Mouse (Mus musculus) brown adipose tissue, adult 24 weeks (tissue): Measurements from ENCODE around the gene Hoxb5. TPM values are rescaled to one million over a fixed set of nuclear protein-coding genes. Genes with fewer than 3 reads are reported as not detected.
A peak's percentile ranks its signal among the peaks of the same experiment; 100 is the strongest.

Source experiments
- H3K27ac ChIP-seq: fragments of 200-500 bp; replicated peaks from 2 replicates; pipeline ENCODE4 v1.5.1; 2012; ENCODE audit warnings: low read depth, mild to moderate bottlenecking, low read length
- H3K4me1 ChIP-seq: fragments of 200-500 bp; 2 replicates; pipeline ENCODE4 v1.6.1; 2012; ENCODE audit warnings: low read length, mixed read lengths; ENCODE audit not compliant: control insufficient read depth, insufficient read depth, insufficient read length
- H3K4me3 ChIP-seq: fragments of 200-500 bp; 2 replicates; pipeline ENCODE4 v1.5.1; 2012; ENCODE audit warnings: low read depth, mild to moderate bottlenecking, low read length, moderate library complexity; ENCODE audit not compliant: insufficient read depth
- polyA plus RNA-seq: library from polyadenylated mRNA; stranded (reverse); fragments of >200 nt; gene quantifications from 2 replicates; pipeline ENCODE4 v1.2.4, GENCODE M21; 2012; ENCODE audit not compliant: missing spikeins, insufficient read depth, insufficient read length

Hoxb5 gene
- polyA plus RNA-seq, 1 experiment: 1.1 TPM

DNA sequence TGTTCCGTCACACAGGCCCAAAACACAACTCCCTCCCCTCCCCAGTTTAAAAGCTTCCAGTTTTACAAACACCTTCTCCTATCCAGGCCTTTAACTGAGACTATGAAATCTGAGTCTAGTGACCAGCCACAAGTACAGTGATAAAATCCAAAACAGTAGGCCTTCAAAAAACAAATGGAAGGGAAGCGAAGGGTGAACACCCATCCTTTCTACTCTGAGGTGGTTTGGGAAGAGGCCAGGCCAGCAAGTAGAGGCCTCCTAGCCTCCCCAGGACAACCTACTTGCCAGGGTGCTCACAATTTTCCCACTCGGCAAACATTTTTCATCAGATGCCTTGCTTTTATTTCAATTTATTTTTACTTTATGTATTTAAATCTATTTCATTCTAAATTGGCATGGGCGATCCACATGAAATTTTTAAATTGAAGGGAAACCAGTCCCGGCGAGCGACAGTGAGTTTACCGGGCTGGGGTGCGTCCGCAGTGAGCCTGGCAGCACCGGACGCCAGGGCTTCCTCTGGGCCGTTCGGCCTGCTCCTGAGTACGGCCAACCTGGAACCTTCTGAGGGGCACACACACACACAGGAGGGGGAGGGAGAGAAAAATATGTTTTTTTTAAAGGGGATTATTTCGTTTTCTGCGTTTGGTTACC is 12.3 kb upstream of the Hoxb5 start:
- Histone ChIP-seq H3K4me1 (no peaks in the 10 kb centered on the region), H3K4me3 (peak overlapping the region; percentile 17; the same call in 1 of the 2 replicates), H3K27ac (peak overlapping the region; percentile 69)

DNA sequence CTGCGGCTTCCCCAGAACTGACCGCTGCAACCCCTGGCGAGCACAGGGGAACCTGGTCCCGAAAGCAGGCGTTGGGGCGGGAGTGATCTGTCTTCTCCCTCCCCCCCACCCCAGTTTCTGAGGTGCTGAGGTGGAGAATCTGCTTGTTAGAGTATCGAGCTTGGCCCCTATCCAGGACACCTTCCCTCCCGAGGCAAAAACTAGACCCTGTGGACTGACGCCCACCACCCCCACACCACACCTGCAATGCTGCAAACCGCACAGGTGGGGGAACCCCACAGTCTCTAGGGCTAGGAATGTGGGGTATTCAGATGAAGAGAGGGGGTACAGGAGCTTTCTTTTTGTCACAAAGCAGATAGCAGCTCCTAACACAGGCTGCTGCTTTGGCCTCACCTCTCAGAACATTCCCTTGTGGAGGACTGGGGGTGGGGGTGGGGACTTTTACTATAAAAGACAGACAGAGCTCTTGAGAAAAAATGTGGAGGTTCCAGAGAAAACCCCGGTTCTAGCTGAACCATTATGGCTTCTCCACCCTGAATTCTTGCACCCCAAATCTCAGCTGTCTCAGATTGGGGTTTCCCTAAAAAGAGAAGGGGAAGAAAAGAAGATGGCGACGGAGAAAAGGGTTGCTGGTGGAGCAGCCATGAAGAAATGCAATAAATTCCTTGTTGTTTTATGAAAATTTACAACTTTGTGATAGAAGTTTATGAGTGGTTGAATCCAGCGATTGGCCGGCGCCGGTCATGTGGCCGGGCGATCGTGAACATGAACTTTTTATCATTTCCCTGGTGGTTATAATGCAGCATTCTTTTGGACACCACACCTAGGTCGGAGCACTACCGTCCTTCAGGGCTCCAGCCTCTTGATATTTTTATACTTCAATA is 11.2 kb upstream of the Hoxb5 start, which contains the start of gene Hoxb6:
Gene Hoxb6 (plus strand): TSS at position 796 of the 884 bp plus-strand sequence.
- H3K27ac ChIP-seq: peak within 1 kb of the TSS; percentile 69
- no peaks in the 10 kb centered on the region for H3K4me1 ChIP-seq
- H3K4me3 ChIP-seq: peak within 1 kb of the TSS; percentile 67

DNA sequence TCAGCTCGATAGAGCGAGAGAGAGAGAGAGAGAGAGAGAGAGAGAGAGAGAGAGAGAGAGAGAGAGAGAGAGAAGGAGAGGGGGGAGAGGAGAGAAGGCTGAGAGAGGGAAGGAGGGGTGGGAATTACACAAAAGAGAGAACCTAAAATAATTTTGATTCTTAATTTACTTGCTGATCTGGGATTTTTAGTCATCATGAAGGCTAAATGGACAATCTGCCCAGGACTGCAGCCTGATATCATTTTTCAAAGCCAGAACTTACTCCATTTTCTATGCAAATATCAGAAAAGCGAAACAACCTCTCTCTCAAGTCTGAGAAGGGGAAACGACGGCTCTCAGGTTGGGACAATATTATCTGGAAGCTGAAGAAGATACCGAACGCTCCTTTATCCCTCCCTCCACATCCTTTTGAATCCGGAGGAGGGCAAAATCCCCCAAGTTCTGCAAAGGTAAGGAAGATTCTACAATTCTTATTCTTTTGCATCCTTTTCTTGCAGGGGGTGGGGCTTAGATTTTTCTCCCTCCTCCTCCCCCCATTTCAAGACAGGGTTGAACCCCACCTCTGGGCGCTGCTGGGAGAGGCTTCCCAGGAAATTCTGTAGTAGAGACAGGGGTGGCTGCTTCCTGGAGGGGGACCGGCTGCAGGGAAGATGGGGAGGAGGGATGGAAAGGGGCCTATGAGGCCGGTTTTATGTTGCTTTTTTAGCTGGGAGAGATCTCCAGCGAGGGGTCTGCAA is 10.4 kb upstream of the Hoxb5 start:
- Histone ChIP-seq H3K4me1 (no peaks in the 10 kb centered on the region), H3K27ac (peak overlapping the region; percentile 66), H3K4me3 (peak overlapping the region; percentile 67)

DNA sequence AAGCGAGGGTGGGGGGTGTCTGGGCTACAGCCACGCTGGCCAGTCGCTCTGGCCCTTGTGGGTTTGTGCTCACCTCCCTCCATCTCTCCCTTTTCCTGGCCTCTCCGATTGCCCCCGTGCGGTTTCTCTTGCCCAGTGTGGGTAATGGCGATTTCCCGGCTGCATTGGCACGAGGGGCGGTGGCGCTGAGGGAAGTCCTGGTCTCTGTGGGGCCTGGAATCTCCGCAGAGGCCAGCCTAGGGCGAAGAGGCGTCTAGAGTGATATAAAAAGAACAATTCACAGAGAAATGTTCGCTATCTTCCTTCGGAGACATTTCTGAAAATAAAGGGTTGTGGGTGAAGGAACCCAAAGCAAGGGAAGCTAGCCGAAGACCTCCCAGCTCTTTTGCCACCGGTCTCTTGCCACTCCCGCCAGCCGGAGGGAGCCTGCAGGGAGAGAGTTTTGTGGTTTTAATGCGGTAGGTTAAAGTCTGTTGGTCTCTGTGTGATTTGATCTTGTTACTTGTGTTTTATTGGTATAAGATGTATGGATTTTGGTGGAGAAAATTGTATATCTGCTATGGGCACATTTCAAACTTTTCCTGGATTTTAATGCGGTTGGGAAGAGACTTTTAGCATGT is 9.7 kb upstream of the Hoxb5 start:
- no peaks in the 10 kb centered on the region for H3K4me1 ChIP-seq
- H3K27ac ChIP-seq: peak overlapping the region; percentile 55

DNA sequence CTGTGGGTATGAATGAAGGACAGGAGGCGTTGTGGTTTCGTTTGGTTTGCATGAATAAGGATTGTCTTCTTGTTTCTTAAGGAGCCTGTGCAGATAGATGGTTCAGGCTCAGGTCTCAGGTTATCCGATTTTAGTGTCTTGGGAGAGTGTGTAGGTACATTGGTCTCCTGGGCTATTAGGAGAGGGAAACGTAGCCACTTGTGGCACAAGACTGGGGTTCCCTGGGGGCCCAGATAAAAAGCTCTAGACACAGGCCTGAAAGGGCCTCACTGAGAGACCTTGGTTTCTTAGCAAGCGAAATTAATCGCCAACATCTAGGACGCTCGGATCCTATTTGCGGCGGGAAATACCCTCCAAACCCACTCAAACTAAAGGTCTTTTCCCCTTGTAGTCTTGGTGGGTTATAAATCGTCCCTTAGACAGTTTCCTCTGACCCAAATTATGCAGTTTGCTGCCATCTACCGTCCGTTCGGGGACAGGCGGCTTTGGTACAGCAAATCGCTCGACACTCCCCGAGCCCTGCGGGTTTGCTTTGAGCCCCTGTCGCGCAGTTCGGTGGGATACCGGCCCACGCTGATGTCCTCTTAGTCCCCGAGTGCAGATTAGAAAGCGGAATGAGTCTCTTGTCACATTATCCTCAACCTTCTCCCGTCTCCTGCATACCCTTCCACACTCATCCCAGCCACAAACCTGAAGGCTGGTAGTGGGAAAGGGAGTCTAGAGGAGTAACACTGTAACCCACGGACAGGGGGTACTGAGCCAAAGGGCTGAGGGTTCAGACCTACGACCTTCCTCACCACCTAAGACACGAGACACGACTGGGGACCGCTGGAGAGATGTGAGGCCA is 8.7 kb upstream of the Hoxb5 start:
- Histone ChIP-seq H3K4me3 (peak overlapping the region; percentile 67), H3K27ac (0 out of 2 replicates have a peak overlapping the region, but pooled peaks have one; percentile 9), H3K4me1 (no peaks in the 10 kb centered on the region)

More for the DNA sequence above, 9.7 kb upstream of the Hoxb5 start:
- H3K4me3 ChIP-seq: peak overlapping the region; percentile 67

DNA sequence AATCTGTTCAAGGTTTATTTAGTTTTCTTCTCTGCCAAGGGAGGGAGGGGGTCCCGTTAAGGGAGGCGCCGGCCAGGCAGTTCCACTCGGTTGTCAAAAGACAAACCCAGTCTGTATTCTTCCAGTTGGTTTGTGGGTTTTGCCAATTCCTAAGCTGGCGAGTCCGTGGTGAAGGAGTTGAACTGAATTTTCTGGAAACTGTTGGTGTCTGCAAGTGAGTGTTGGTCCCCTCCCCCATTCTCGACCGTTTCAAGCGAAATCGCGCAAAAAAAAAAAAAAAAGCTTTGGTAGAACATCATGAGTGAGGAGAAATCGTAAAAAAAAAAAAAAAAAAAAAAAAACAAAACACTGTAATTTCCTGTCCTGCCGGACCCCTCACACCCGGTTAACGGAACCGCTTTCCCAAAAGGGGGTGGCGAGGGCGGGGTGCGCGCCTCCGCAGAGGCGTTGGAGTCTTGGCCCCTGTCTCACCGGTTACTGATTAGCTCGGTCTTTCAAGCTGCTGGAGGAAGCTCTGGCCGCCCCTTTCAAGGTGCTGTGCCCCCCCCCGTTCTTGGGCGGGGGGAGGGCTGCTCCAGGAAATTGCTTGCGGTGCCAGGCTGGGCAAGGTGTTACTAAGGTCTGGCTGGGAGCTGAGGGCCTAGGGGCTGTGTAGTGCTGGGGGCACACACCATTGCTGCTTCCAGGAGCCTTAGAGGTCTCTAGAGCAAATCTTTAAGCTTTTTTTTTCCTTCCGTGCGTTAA is 7.9 kb upstream of the Hoxb5 start:
- peak overlapping the region; percentile 47 for H3K4me3 ChIP-seq
- H3K27ac ChIP-seq: no peak overlapping the region
- no peaks in the 10 kb centered on the region for H3K4me1 ChIP-seq

DNA sequence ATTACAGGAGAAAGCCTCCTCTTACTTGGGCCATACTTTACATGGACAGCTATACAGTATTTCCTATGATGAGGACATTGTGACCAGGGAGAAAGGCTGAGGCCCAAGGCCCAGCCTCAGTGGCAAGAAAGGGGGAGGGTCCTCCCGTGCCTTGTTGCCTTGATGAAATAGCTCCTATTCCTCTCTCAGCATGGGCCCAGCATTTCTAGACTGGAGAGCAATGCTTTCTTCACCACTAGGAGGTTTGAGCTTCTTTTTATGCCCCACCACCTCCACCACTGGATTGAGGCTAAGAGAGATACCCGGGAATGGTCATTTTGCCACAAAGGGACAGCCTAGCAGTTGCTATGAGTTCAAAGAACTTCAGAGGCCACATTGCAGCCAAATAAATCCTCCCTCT is 6.1 kb upstream of the Hoxb5 start:
- Histone ChIP-seq H3K4me1 (no peaks in the 10 kb centered on the region), H3K4me3 (no peak overlapping the region), H3K27ac (no peak overlapping the region)

DNA sequence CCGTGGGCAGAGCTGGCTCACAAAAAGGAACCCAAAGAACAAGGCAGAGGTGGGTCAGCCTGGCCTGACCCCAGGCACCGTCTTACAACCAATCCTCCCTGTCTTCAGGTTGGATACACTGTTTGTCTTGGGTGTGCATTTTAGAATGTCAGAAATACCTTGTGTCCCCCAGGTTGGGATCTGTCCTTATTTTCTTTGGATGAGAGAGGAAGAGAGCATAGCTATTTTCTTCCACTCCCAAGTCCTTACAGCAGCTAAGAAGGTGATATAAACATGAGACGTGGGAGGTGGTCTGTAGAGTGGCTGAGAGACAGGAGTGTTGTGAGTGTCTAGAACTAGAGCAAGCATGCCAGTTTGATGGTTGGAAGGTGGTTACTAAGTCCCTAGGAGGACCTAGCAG is 5.7 kb upstream of the Hoxb5 start:
- Histone ChIP-seq H3K4me3 (no peak overlapping the region), H3K4me1 (no peaks in the 10 kb centered on the region), H3K27ac (no peak overlapping the region)

DNA sequence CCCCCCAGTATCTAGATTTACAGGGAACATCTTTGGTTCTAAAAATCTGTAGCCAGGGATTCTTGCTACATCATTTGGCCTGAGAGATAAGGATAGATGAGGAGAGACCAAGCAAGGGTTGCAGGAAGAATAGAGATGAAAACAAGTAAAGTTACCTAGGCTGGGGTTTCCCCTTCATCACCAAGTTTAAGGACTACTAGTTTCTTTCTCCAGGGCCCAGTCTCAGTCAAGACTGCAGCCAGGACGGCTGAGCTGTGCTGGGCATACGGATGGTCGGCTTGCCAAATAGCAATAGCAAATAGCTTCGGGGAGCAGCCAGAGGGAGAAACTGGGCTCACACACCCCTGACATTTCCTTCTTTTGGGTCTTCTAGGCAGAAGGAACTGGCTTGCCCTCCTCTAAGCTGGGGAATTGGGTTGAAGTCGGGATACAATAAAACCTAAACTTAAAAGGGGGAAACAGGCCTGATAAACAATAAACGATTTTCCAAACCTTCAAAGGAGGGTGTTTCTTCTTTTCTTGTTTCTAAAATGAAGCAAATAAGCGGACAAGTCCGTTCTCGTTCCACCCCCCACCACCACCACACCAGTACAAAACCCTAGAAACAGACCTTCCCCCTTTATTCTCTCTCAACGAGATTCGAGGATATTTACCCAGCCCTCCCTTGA is 5.0 kb upstream of the Hoxb5 start:
- Histone ChIP-seq H3K4me1 (no peaks in the 10 kb centered on the region), H3K27ac (no peak overlapping the region), H3K4me3 (no peak overlapping the region)

DNA sequence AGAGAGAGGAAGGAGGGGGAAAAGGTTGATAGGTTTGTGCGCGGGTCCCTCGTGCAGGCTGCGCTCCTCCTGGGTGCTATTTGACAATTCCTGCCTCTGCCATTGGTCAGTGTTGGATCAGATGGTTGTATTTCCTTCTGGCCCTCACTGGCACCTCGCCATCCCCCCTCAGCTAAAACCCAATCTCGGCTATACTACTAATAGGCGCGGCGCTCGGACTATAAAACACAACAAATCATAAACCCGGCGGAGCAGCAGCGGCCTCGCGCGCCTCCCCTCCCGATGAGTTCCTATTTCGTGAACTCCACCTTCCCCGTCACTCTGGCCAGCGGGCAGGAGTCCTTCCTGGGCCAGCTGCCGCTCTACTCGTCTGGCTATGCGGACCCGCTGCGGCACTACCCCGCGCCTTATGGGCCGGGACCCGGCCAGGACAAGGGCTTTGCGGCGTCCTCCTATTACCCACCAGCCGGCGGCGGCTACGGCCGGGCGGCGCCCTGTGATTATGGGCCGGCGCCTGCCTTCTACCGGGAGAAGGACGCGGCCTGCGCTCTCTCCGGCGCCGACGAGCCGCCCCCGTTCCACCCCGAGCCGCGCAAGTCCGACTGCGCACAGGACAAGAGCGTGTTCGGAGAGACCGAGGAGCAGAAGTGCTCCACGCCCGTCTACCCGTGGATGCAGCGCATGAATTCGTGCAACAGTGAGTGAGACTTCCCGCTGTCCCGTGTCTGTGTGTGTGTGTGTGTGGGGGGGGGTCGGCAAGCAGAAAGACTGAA is 4.1 kb upstream of the Hoxb5 start:
- peak overlapping the region; percentile 74 for H3K4me3 ChIP-seq
- no peaks in the 10 kb centered on the region for H3K4me1 ChIP-seq
- H3K27ac ChIP-seq: 0 out of 2 replicates have a peak overlapping the region, but pooled peaks have one; percentile 11

DNA sequence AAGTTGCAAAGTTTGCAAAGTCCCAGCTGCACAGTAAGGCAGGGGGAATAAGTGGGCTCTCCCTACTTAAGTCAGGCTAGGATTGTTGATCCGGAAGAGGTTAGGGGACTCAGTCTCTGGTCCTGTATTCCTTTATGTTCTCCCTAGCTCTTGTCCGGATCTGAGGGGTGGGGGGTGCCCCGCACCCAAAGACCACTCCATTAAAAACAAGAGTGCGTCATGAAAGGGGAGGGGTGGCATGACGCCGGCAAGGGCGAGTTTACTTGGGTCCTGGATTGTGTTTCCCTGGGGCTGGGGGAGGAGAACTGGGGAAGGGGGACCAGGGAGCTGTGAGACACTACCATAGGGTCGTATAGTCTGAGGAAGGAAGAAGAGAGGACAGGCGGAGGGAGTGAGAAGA is 3.4 kb upstream of the Hoxb5 start:
- Histone ChIP-seq H3K4me3 (peak overlapping the region; percentile 74), H3K4me1 (no peaks in the 10 kb centered on the region), H3K27ac (no peak overlapping the region)

DNA sequence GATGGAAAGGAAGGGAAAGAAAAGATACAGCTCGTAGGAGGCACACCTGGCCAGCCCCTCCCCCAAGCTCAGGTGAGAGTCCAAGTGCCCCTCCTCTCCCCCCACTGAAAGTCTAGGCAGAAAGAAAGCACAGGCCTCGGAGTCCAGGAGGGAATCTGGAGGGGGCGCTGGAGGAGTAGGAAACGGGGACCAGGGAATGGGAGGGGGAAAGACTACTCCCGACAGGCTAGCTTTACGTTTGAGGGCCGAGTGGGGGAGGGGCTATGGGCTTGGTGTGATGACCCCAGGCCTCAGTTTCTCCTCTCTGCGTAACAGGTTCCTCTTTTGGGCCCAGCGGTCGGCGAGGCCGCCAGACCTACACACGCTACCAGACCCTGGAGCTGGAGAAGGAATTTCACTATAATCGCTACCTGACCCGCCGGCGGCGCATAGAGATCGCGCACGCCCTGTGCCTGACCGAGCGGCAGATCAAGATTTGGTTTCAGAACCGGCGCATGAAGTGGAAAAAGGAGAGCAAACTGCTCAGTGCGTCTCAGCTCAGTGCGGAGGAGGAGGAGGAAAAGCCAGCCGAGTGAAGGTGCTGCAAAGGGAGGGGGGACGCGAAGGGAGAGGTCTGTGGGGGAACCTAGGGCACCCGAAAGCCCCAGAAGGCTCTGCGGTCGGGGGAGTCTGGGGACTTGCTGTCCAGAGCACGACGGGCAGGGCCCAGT is 2.6 kb upstream of the Hoxb5 start:
- no peak overlapping the region for H3K27ac ChIP-seq

More for the DNA sequence above, 2.6 kb upstream of the Hoxb5 start:
- Histone ChIP-seq H3K4me1 (no peaks in the 10 kb centered on the region), H3K4me3 (no peak overlapping the region)
